Mouse (Mus musculus): Measurements from ENCODE around the gene Btbd11. TPM values are rescaled to one million over a fixed set of nuclear protein-coding genes. Genes with fewer than 3 reads are reported as not detected.

Gene Btbd11
- total RNA-seq, 2 experiments from 2014 or later: 19.1 to 20.0 TPM

DNA sequence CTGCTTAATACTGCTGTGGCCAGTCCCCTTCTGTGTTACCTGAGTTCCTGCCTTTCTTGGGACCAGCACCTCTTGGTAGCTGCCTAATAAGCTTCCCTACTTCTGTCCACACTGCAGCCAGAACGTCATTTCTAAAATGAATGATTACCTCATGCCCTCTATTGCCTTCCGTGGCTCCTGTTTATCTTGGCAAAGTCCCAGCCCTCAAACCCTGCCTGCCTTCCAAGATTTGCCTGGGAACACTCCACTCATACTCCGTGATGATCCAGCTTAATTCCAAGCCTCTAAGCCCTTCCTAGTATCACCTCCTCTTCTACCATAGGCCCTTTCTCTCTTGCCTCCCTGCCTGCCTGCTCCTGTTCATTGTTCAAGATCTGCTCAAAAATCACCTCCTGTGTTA is 94.5 kb downstream of the Btbd11 start:
- DNase-seq: no peak

DNA sequence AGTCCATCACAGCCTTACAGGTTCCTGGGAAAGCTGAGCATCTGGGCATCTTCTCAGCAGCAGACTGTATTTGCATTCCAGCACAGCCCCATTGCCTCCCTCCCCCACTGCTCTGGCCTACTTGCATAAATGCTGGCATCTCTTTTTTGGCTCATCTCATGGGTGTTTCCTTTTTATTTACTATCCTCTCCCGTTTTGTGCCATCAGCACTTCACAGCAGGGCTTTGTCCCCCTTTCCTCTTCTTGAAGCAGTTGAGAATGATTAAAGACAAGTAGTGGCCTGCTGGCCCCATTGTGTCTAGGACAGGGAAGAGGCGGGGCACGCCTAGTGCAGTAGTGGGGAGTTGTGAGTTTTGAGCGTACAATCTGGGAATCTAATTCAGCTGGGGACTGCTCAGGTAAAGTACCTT is 95.5 kb downstream of the Btbd11 start:
- DNase-seq: peak in 1 of 2 experiments; percentile 12

DNA sequence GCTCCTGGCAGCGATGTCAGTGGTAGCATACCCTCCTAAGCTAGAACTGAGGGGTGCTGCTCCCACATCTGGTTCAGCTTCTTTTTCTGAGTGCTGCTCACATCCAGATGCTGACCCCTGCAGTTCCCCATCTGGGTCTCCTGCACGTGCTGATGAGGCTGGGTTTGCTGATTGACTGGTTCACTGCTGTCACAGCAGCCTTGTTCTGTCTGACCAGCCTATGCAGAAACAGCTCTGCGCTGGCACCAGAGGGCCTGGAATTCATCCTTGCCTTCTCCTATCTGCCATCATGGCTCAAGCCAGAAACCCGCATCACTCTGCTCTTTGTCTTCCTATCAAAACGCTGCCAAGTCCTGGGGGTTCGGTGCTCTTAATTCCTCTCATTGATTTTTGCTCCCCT is 95.9 kb downstream of the Btbd11 start:
- DNase-seq: no peak

DNA sequence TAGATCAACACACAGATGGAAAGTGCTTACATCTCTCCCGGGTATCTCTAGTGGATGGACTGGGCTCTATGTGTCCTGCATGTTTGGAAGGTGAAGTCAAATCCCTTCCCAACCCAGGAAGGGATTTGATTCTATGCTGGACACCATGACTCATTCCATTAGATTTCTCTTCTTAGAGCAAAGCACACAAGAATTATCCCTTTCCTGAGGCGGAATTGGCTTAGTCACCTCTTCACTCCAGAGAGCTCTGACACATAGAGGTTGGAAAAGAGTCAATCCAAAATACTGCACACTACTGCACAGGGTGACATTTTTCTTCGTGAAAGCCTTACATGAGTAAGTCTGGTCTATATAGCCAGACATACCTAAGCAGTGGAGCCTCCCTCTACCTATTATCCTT is 99.8 kb downstream of the Btbd11 start:
- DNase-seq: no peak

DNA sequence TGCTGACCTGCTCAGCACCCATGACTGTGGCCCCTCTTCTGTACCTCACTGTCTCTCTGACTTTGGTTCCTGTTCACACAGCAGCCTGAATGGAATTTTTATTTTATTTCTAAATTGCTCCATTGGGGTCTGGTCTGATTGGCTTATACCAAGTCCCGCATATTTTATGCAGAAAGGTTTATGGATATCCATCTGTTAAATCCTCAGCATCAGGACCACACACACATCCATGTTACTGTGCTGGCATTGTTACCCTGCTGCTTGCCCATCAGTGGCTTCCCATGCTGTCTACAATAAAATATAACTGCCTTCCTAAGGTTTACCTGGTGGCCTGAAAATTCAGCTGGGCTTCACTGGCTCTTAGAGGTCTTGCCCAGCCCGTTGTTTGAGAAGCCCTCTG is 106.0 kb downstream of the Btbd11 start:
- DNase-seq: no peak

DNA sequence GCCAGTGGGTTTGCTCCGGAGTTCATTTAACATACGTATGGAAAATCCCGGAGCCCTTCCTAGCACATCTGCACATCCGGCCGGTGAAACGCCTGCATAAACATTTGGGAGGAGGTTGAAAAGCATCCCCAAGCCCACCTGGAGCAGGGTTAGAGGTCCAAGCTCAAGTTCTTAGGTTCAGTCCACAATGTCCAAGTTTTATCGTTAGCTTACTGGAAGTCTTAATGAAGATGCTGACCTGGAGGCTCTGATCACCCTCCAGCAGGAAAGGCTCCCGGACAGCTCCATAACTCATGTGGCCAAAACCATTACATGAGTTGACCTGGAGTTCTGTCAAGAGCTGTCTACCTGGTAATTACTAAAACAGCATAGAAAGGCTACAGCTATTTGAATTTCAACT is 109.7 kb downstream of the Btbd11 start:
- no peak for DNase-seq

DNA sequence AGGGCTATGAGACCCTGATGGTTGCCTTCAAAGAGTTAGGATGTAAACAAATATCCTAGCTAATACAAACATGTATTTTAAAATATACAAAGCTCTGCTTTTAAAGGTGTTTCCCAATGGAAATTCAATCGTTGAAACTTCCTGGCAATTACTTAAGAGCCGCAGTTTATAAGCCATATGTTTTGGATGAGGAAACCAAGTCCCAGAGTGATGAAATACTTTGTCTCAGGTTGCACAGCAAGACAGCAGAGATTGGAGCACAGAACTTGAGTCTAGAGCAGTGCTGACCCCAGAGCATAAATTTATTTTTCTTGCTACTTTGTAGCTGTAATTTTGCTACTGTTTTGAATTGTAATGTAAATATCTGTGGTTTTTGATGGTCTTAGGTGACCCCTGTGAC is 110.4 kb downstream of the Btbd11 start:
- DNase-seq: no peak

DNA sequence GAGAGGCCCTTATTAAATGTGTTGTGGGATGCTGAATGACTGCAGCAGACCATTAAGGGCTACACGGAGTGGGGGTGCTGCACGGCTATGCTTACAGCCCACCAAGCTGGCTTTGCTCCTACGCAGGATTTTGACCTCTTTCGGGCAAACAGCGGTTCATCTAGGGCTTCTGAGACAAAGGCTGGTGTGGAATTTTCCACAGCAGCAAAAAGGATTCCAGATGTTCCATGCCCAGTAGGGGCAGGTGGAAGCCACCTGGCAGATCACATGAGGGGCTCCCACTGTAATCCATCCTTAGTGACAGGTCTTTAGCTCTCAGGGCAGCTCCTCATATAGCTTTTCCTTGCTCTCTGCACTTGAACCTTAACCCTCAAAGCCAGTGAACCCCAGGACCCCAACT is 111.3 kb downstream of the Btbd11 start:
- DNase-seq: no peak

DNA sequence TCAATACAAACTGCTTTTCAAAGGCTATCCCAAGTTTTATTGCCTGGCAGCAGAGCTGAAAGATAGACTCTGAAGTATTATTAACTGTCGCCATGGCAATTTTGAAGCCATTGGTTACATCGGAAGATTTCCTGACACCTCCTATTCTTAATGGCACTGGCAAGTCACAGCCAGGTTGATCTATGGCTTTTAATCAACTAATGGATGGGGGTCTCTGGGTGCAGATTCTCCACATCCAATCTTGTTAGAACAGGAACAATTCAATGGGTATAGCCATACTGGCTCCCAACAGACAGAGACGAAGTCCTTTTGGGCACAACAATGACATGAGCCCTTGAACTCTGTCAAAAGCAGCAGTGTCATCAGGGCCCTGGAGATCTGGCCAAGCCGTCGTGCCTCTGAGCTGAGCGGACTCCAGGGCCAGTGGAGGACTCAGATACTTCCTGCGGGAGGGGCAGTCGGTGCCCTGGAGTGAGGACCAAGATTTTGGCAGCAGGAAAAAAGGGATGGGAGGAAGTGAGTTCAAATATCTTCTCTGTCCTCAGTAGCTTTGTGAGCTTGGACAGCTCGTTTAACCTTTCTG is 114.0 kb downstream of the Btbd11 start:
- no peak for DNase-seq

DNA sequence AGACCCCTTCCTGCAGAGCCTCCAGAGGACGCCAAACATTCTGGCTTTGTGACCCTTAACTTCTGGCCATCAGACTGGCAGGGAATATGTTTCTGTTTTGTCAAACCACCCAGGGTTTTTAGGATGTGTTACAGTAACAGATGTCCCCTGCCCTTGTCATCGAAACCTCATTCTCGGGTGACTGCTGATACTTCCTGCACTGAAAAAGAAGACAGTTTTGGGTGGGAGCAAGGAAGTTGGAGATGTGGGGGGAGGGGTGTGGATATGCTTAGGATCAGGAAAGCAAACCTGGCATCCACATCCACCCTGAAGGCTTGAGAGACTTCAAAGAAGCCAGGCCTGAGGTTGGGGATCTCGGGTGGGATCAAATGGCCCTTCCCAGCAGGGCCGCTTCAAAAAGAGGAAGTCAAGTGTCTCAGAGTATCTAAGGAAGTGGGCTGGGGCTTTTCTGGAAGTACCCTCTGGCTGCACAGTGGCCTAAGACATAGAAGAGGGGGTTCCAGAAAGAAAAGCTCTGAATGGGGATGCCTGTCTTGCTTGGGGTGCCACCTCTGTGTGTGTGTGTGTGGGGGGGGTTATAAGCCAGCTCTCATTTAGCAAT is 115.5 kb downstream of the Btbd11 start:
- no peak for DNase-seq

DNA sequence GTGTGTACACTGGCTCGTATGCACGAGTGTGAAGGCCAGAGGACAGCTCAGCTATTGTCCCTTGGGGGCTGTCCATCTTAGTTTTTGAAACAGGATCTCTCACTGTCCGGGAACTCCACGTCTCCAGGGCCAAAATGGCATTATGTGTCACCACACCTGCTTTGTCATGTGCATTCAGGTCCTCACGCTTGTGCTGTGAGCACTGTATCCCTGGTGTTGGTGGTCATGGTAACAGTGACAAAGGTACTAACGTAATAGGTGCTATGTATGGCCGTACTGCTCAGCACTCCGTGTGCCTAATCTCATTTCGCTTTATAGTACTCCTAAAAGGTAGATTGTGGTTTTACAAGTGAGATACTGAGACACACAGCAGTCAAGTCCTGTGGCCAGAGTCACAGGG is 116.0 kb downstream of the Btbd11 start:
- DNase-seq: no peak

DNA sequence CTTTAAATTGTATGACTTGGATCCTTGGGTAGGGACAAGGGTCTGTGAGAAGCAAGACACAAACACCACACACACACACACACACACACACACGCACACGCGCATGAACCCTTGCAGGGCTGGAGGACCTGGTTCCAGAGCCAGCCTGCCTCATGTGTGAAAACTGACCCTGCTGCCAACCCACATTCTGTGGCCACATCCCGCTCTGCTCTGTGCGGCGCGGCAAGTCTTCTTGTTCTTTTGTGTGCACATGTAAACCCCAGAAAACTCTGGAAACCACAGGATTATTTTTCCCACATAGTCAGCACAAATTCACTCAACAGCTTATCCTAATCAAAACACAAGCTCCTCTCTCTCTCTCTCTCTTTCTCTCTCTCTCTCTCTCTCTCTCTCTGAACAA is 116.8 kb downstream of the Btbd11 start:
- no peak for DNase-seq

DNA sequence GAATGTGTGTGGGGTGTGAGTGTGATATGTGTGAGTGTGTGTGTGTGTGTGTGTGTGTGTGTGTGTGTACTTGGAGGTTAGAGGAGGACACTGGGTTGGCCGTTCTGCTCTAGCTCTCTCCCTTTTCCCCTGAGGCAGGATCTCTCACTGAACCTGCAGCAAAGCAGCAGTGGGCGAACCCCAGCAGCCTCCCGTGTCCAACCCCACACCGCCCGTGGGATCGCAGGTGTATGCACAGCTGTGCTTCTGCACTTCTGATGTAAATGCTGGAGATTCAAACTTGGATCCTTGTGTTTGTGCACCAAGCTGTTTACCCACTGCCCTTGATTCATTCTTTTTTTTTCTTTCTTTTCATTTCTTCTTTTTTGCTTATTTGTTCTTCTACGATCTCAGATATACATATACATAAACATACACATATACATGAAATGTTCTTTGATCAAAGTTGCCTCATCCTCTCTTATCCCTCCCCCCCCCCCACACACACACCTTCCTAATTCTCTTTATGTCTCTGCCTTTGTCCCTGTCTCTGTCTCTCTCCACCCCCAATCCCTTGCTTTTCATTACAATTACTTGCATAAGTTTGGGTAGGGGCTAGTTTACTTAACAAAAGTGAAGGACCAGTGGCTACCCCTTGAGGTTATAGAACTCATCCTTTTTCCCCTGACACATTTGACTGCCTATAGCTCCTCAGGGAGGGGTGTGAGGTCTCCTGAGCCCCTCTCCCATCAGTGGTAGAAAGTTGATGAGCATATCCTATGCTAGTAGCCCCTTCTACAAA is 120.8 kb downstream of the Btbd11 start:
- no peak for DNase-seq

DNA sequence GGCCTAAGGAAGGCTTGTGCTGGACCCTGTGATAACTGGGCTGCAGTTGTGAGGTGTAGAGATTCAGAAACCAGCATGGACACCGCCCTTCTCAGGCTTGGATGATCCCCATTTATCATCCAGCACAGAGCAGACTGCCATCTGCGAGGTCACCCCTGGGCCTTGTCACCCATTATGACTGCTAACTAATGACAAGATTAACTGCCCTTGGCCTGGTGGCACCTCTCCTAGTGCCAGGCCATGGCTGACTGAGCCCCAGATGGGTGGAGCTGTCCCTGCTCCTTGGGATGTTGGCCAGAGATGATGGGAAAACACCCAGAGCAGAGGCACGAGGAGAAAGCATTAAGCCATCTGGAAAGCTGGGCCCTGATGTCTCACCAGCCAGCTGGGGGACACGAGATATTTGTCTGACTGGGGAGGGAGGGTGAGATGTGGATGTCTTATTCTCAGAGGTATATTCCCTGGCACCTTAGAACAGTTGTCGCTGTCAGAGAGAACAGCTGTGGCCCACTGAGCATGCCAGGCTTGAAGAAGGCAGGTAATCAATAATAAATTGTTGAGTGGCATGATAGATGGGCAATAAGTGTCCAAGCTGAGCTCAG is 121.7 kb downstream of the Btbd11 start:
- DNase-seq: no peak

DNA sequence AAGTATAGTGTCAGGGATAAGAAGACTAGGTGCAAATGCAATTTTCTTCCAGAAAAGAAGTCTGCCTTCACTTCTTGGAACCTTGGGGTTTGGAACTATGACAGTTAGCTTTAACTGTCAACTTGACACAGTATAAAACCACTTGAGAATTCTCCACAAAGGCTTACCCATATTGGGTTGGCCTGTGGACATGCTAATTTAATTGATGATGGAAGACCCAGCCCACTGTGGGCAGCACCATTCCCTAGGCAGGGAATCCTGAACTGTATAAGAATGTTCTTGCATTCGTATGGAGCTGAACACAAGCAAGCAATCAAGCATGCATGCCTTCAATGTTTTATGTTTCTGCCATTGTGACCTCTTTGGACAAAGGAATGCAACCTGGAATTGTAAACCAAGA is 122.4 kb downstream of the Btbd11 start:
- DNase-seq: no peak

DNA sequence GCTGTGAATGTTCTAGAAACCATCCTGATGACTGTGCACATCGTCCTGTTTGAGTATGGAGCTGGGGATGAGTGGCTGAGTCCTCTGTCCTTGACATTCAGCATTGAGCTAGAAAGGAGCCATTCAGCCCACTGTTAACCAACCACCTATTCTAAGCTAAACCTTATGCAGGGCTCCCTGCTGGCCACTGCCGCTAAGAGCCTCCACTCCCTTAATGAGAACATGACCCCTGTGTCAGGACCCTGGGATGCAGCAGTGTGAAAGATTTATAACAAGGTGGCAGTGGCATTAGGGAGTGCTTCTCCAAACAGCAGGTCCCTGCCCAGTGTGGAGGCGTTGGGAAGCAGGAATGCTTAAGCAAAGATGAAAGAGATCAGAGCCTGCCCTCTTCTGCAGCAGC is 123.7 kb downstream of the Btbd11 start:
- no peak for DNase-seq

DNA sequence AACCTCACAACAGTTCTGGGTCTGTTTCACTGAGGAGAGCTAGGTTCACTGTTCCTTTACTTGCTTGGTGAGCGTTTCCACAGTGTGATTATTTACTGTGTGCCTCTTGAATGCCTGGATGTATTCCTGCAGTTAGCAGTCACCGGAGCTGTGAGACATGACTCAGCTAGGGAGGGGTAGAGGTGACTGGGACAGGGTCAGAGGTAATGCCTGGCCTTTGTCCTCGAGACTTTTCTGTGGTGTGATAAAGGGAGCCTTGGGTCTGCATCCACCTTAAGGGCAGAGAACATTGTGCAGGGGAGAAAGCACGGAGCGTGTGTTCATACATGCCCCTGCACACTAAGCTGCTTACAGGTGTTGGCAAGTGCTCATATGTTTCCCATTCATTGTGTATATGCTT is 126.2 kb downstream of the Btbd11 start:
- no peak for DNase-seq

DNA sequence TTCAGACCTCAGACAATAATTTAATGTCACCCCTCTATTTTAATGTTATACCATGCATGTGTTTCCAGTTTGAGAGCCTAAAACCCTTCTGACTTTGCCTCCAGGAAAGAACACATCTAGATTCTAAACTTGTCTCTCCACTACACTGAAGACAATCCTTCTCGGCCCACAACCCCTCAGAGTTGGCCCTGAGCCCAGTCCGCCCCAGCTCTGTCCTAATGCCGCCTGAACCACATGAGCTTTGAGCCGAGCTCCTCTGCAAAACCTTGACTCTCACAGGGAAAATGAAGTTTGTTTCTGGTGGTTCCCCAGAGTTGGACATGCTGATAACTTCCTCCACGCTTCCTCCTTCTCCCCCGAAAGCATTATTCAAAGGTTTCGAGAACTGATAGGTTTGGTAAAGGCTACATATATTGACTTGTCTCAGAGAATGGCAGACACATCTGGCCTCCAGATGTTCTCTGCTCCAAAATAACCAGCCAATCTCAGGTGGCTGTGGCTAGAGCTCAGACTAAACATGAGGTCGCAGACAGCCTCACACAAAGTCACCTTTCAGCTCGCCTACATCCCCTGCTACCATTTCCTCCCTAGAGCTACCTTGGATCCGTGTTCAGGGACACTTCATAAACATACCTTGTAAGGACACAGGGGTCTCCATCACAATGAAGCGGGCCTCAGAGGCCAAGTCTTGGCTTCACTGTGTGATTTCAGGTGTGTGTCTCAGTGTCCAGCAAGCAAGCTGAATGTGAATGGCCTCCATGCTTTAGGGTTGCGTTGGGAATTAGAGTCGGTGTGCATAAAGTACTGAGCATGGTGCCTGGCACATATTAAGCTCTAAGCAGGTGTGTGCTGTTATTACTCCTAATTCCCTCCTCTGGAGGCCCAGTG is 130.9 kb downstream of the Btbd11 start:
- DNase-seq: no peak

DNA sequence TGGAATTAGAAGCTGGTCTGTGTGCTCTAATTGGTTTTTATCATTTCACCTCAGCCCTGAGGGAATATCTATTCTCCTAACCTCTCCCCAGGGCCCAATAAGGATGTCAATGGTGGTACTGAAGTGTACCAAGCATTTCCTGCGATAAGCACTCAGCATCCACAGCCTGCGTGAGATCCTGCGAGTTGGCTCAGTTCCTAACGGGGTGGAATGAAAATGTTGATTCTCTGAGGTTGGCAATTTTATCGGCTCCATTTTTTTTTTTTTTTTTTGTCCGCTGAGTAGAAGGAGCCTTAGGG is 131.4 kb downstream of the Btbd11 start:
- no peak for DNase-seq

DNA sequence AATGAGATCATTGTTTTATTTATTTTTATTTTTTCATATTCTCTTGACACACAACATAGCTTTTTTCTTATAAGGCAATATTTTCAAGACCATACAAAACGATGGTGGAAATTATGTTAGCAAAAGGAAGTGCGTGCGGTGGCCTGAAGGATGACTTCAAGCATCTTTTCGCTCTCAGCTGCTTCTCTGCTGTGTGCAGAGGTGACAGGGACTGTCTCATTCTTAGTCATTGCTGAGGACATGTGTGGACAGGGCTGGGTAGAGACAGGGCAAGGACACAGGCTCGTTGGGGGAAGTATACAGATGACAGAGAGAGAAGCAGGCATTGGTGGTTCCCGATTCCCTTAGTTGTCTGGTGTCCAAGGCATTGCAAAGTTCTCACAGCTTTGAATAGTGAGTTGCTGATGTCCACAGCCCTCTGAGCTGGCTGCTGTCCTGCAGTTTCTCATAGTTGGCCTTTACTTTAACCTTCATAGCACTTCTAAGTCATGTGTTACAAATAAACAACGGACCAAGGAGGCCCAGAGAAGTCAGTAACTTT is 135.7 kb downstream of the Btbd11 start:
- no peak for DNase-seq

DNA sequence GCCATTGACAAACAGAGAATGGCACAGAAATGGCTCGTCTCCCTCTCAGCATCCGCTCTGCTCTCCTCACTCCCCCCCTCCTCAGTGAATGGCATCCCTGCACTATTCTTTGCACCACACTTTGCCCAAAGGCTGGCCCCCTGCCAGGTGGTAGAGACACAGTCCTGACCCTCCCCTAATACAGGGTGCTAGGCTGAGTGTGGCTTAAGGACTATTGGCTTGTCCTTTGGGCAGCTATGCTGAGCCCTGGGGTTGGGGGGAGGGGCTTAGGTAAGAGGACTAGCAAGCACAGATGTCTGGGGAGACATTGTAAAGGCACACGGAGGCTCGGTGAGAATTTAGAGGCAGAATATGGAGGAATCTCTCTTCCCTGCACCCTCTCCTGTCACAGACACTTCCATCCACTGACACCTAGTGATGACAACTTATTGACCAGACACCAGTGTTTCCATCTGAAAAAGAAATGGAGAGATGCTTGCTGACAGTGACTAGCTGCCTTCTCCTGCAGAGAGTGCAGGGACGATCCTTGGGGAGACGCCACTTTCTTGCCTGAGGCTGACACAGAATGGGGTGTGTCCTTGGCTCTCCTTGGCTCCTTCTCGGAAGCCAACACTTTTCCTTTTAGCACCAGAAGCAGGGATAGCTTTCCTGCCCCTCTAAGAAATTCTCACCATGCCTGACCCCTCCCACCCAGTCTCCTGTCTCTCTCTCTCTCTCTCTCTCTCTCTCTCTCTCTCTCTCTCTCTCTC is 138.8 kb downstream of the Btbd11 start:
- no peak for DNase-seq

DNA sequence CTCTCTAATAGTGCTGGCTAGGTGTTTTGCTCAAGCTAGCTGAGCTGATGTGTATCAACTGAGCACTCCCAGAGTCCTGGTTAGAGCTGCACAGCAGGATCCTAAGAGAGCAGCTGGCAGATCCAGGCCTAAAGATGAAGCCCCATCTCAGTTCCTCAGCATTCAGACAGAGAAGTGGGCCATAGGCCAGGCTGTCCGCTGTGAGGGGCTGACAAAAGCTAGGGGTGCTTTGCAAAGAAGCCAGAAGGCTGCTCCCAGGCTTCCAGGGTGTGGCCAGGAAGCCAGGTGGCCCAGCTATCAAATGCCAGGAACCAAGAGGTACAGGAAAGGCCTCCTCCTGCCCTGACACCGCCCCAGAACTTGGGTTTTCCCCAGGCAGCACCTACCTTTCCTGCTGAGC is 140.0 kb downstream of the Btbd11 start:
- DNase-seq: no peak
